Mouse (Mus musculus) hindbrain, embryonic 12.5 days (tissue): ENCODE data around the gene Nme4. TPM values are rescaled to one million over a fixed set of nuclear protein-coding genes. Genes with fewer than 3 reads are reported as not detected.
A peak's percentile ranks its signal among the peaks of the same experiment; 100 is the strongest.

ENCODE experiments used
- ATAC-seq: fragments of 200-750 bp; cut with Nextera tagmentation; 2 replicates; pipeline ENCODE4 v1.8.0; 2017; ENCODE audit warnings: moderate TSS enrichment; ENCODE audit not compliant: low FRiP score
- H3K27ac ChIP-seq: fragments of 300-500 bp; sonication (generic); 2 replicates; pipeline ENCODE4 v1.5.1; 2016; ENCODE audit warnings: mild to moderate bottlenecking
- H3K27me3 ChIP-seq: fragments of 300-500 bp; sonication (generic); 2 replicates; pipeline ENCODE4 v1.6.1; 2016; ENCODE audit warnings: mild to moderate bottlenecking
- H3K36me3 ChIP-seq: fragments of 300-500 bp; sonication (generic); 2 replicates; pipeline ENCODE4 v1.6.1; 2016; ENCODE audit warnings: mild to moderate bottlenecking
- H3K4me1 ChIP-seq: fragments of 300-500 bp; sonication (generic); 2 replicates; pipeline ENCODE4 v1.6.1; 2016
- H3K4me2 ChIP-seq: fragments of 300-500 bp; sonication (generic); replicated peaks from 2 replicates; pipeline ENCODE4 v1.6.1; 2016; ENCODE audit warnings: mild to moderate bottlenecking
- H3K4me3 ChIP-seq: fragments of 300-500 bp; sonication (generic); 2 replicates; pipeline ENCODE4 v1.5.1; 2016; ENCODE audit warnings: mild to moderate bottlenecking
- H3K9ac ChIP-seq: fragments of 300-500 bp; sonication (generic); 2 replicates; pipeline ENCODE4 v1.6.1; 2016; ENCODE audit warnings: mild to moderate bottlenecking, moderate library complexity
- H3K9me3 ChIP-seq: fragments of 300-500 bp; sonication (generic); replicated peaks from 2 replicates; pipeline ENCODE4 v1.6.1; 2016; ENCODE audit warnings: mild to moderate bottlenecking
- WGBS: fragments of 180-500 bp; shearing (Covaris S2); methylation state at CpG from one replicate; pipeline ENCODE4 v1.1.7; 2016; 5-methylcytosine and 5-hydroxymethylcytosine counted together
- polyA plus RNA-seq: library from polyadenylated mRNA; unstranded; fragments of >200 nt; fragmentation: Nextera tagmentation; extraction: Ambion mirVana; gene quantifications from 2 replicates; pipeline ENCODE4 v1.2.1, GENCODE M21; 2016

Gene Nme4
- polyA plus RNA-seq, 1 experiment from 2014 or later: 52.9 TPM

GRCm38 (mm10) chr17:26078851-26079250, 16.6 kb downstream of the Nme4 start:
- Histone ChIP-seq H3K4me1 (no peaks in the 10 kb centered on the region), H3K4me2 (no peak overlapping the region), H3K4me3 (no peak overlapping the region), H3K27ac (no peak overlapping the region), H3K9me3 (no peaks in the 10 kb centered on the region), H3K9ac (no peak overlapping the region), H3K36me3 (peaks cover 14% of the 10 kb centered on the region), H3K27me3 (peaks cover 11% of the 10 kb centered on the region)
- 73% methylated on average over 2 of the region's 2 CpGs for WGBS
- no peak for ATAC-seq

- H3K4me3 ChIP-seq: no peak overlapping the region
- H3K27me3 ChIP-seq: peaks cover 18% of the 10 kb centered on the region
- no peak overlapping the region for H3K4me2 ChIP-seq
- H3K9ac ChIP-seq: no peak overlapping the region
- no peaks in the 10 kb centered on the region for H3K36me3 ChIP-seq
- H3K9me3 ChIP-seq: no peaks in the 10 kb centered on the region
- ATAC-seq: no peak
- WGBS: 74% methylated on average over 3 of the region's 3 CpGs
- H3K4me1 ChIP-seq: no peaks in the 10 kb centered on the region
- no peak overlapping the region for H3K27ac ChIP-seq
Measured at GRCm38 (mm10) chr17:26075246-26075645, 20.2 kb downstream of the Nme4 start.

- peak overlapping the region; percentile 74 for H3K4me3 ChIP-seq
Measured at GRCm38 (mm10) chr17:26070136-26070535, 25.3 kb downstream of the Nme4 start.

GRCm38 (mm10) chr17:26068831-26069739, 26.3 kb downstream of the Nme4 start, which contains the start of gene Rab11fip3:
Gene Rab11fip3 (minus strand): TSS chr17:26069555.
- Histone ChIP-seq H3K27me3 (peaks cover 14% of the 10 kb centered on the region; the same call in 1 of the 2 replicates), H3K4me2 (peak within 1 kb of the TSS; percentile 100), H3K4me3 (peak within 1 kb of the TSS; percentile 74), H3K27ac (peak within 1 kb of the TSS; percentile 94), H3K36me3 (peaks cover 9% of the 10 kb centered on the region), H3K4me1 (peaks cover 47% of the 10 kb centered on the region), H3K9ac (peak within 1 kb of the TSS; percentile 85), H3K9me3 (no peaks in the 10 kb centered on the region)
- under 1% methylated on average over 91 of the region's 94 CpGs for WGBS
- ATAC-seq: peak; percentile 93

More at GRCm38 (mm10) chr17:26070136-26070535, 25.3 kb downstream of the Nme4 start:
- H3K36me3 ChIP-seq: peaks cover 3% of the 10 kb centered on the region; the same call in 1 of the 2 replicates
- H3K9me3 ChIP-seq: no peaks in the 10 kb centered on the region
- no peak overlapping the region for H3K27ac ChIP-seq
- H3K27me3 ChIP-seq: peaks cover 14% of the 10 kb centered on the region; the same call in 1 of the 2 replicates
- WGBS: 42% methylated on average over 6 of the region's 6 CpGs
- H3K4me1 ChIP-seq: peaks cover 36% of the 10 kb centered on the region
- no peak overlapping the region for H3K9ac ChIP-seq
- H3K4me2 ChIP-seq: peak overlapping the region; percentile 100
- no peak for ATAC-seq

- Histone ChIP-seq H3K27me3 (peaks cover 13% of the 10 kb centered on the region; the same call in 1 of the 2 replicates), H3K9ac (peak overlapping the region; percentile 85), H3K9me3 (no peaks in the 10 kb centered on the region), H3K4me3 (peak overlapping the region; percentile 74), H3K4me2 (peak overlapping the region; percentile 100), H3K27ac (peak overlapping the region; percentile 94; the same call in 1 of the 2 replicates), H3K4me1 (peaks cover 53% of the 10 kb centered on the region), H3K36me3 (peaks cover 15% of the 10 kb centered on the region)
- no peak for ATAC-seq
- 2% methylated on average over 44 of the region's 44 CpGs for WGBS
Measured at GRCm38 (mm10) chr17:26068024-26068830, 27.2 kb downstream of the Nme4 start.

- ATAC-seq: no peak
- H3K4me1 ChIP-seq: peaks cover 60% of the 10 kb centered on the region
Measured at GRCm38 (mm10) chr17:26066488-26067020, 28.8 kb downstream of the Nme4 start.

GRCm38 (mm10) chr17:26064916-26065315, 30.5 kb downstream of the Nme4 start:
- Histone ChIP-seq H3K36me3 (peaks cover 27% of the 10 kb centered on the region), H3K9me3 (no peaks in the 10 kb centered on the region), H3K9ac (peak overlapping the region; percentile 43), H3K4me1 (peaks cover 57% of the 10 kb centered on the region), H3K27me3 (no peaks in the 10 kb centered on the region), H3K27ac (no peak overlapping the region), H3K4me2 (peak overlapping the region; percentile 36), H3K4me3 (peak overlapping the region; percentile 17; the same call in 1 of the 2 replicates)
- WGBS: 66% methylated on average over 6 of the region's 6 CpGs
- no peak for ATAC-seq

More at GRCm38 (mm10) chr17:26066488-26067020, 28.8 kb downstream of the Nme4 start:
- Histone ChIP-seq H3K9ac (peak overlapping the region; percentile 85; the same call in 1 of the 2 replicates), H3K27ac (no peak overlapping the region), H3K27me3 (peaks cover 10% of the 10 kb centered on the region; the same call in 1 of the 2 replicates), H3K4me2 (peak overlapping the region; percentile 100), H3K36me3 (peaks cover 21% of the 10 kb centered on the region), H3K4me3 (peak overlapping the region; percentile 74), H3K9me3 (no peaks in the 10 kb centered on the region)
- 90% methylated on average over 7 of the region's 7 CpGs for WGBS

DNA sequence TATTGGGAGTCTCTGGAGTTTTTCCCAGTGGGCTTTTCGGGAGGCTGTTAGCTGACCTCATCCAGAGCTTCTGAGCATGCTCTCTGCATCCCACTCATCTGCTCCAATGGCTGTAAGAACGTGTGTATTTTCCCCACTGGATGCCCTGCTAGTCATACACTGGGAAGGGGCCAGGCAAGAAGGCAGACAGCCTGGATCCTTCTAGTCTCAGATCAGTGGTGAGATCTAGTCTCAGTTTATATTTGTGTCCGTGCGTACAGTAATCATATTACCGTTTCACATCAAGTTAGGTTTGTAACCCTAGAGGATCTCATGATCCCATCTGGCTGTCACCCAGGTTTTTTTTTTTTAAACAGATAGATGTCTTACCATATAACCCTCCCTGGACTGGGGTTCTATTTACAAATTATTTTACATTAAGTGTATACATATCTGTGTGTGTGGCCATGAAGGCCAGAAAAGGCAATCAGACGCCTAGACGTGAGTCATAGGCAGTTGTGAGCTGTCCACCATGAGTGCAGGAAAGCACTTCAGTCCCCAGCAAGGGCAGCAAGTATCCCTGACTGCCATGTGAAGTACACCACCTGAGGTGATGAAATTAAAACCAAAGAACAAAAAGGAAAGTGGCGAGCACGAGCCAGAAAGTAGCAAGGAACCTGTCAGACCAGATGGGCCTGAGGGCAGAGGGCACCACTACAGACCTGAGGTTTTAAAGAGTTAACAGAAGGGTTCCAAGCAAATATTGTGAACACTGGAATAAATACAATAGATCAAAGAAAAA, 37.4 kb downstream of the Nme4 start:
- no peak overlapping the region for H3K4me3 ChIP-seq
- 81% methylated on average over 9 of the region's 9 CpGs for WGBS
- no peak for ATAC-seq
- no peak overlapping the region for H3K9ac ChIP-seq
- peaks cover 13% of the 10 kb centered on the region for H3K4me1 ChIP-seq
- H3K36me3 ChIP-seq: peaks cover 44% of the 10 kb centered on the region
- H3K27ac ChIP-seq: no peak overlapping the region
- H3K9me3 ChIP-seq: no peaks in the 10 kb centered on the region
- H3K27me3 ChIP-seq: no peaks in the 10 kb centered on the region
- H3K4me2 ChIP-seq: no peak overlapping the region

DNA sequence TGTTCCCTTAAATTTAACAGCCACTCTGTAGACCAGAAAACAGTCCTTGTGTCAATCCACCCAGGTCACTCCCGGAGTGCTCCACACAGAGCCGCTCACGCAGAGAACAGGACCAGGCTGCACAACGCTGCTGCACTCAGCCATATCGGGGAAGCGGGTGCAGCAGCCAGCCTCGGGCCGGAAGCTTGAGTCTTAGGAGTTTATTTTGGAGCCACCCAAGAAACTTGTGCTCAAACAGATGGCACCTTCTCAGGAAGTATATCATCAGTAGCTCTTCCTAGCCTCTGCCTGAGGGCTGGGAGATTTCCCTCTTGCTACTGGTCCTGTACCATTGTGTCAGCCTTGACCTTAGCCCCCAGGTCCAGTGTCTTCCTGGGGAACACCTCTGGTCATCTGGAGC, 38.1 kb downstream of the Nme4 start:
- no peak for ATAC-seq
- H3K36me3 ChIP-seq: peaks cover 44% of the 10 kb centered on the region
- H3K4me2 ChIP-seq: no peak overlapping the region
- H3K9me3 ChIP-seq: no peaks in the 10 kb centered on the region
- H3K9ac ChIP-seq: no peak overlapping the region
- H3K27ac ChIP-seq: no peak overlapping the region
- WGBS: 93% methylated on average over 8 of the region's 8 CpGs
- no peaks in the 10 kb centered on the region for H3K27me3 ChIP-seq
- H3K4me1 ChIP-seq: peaks cover 12% of the 10 kb centered on the region
- H3K4me3 ChIP-seq: no peak overlapping the region

GRCm38 (mm10) chr17:26055164-26055563, 40.2 kb downstream of the Nme4 start:
- no peaks in the 10 kb centered on the region for H3K9me3 ChIP-seq
- 54% methylated on average over 6 of the region's 6 CpGs for WGBS
- ATAC-seq: no peak
- peaks cover 35% of the 10 kb centered on the region for H3K36me3 ChIP-seq
- no peaks in the 10 kb centered on the region for H3K27me3 ChIP-seq
- no peak overlapping the region for H3K27ac ChIP-seq
- H3K9ac ChIP-seq: no peak overlapping the region
- H3K4me2 ChIP-seq: no peak overlapping the region
- peaks cover 5% of the 10 kb centered on the region; the same call in 1 of the 2 replicates for H3K4me1 ChIP-seq
- no peak overlapping the region for H3K4me3 ChIP-seq

- Histone ChIP-seq H3K27me3 (no peaks in the 10 kb centered on the region), H3K36me3 (peaks cover 27% of the 10 kb centered on the region), H3K9ac (no peak overlapping the region), H3K27ac (no peak overlapping the region), H3K9me3 (no peaks in the 10 kb centered on the region), H3K4me1 (peaks cover 5% of the 10 kb centered on the region; the same call in 1 of the 2 replicates), H3K4me2 (no peak overlapping the region), H3K4me3 (no peak overlapping the region)
- ATAC-seq: no peak
- WGBS: 72% methylated on average over 17 of the region's 17 CpGs
Measured at GRCm38 (mm10) chr17:26054133-26054845, 41.1 kb downstream of the Nme4 start.
